Mouse (Mus musculus): ENCODE results near the gene Triobp.

- TF ChIP-seq CTCF (IDR thresholded peaks at IDR 0.05; ENCODE audit: low read depth) (no peak), EP300 (optimal IDR thresholded peaks at IDR 0.05) (no peak)
Observed at GRCm38 (mm10) chr15:79009734-79010133, 62.2 kb downstream of the Triobp start.
